Mouse (Mus musculus): ENCODE measurements around the gene Vav3.

GRCm38 (mm10) chr3:109464600-109464999 lies 124.1 kb downstream of the Vav3 start:
- TF ChIP-seq POLR2A (IDR thresholded peaks at IDR 0.05; ENCODE audit: insufficient read depth, low read depth, low read length): no peak
- TF ChIP-seq CTCF (IDR thresholded peaks at IDR 0.05): no peak
